Mouse (Mus musculus) cerebellum, postnatal 14 days (tissue): Measurements from ENCODE around the gene Arl15.
A peak's percentile ranks its signal among the peaks of the same experiment; 100 is the strongest.

Experiments
- DNase-seq, 2 experiments: peaks; one replicate each; pipeline ENCODE4 v3.0.0; 2021; ENCODE audit warnings: mixed read lengths in 2 of 2

Arl15 gene

GRCm38 (mm10) chr13:113994586-113994985 lies 200.3 kb downstream of the Arl15 start:
- DNase-seq, result peak; percentile 49 to 84

- no peak for DNase-seq
Observed at GRCm38 (mm10) chr13:113995490-113996236, 201.4 kb downstream of the Arl15 start.

- DNase-seq, result no peak
Observed at GRCm38 (mm10) chr13:113998811-113999210, 204.5 kb downstream of the Arl15 start.

DNA sequence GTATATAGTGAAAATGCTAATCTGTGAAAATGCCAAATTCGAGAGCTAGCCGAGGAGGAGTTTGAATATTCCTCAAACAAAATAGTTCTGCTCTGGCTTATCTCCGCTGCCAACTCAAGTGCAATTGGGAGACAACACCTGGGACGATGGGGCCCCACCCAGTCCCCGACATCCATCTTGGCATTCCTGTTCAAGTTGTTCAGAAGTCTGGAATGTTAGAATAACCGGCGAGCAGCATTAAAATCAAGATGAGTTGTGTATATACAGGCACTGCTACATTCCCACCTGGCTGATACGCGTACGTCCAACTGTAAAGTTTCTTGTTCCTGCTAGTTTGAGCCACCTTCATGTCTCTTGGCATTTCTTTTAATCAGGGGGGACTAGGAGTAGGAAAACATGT lies 209.2 kb downstream of the Arl15 start:
- no peak for DNase-seq

GRCm38 (mm10) chr13:114004191-114004590 lies 209.9 kb downstream of the Arl15 start:
- DNase-seq, result no peak

GRCm38 (mm10) chr13:114009786-114010185 lies 215.5 kb downstream of the Arl15 start:
- no peak for DNase-seq

- no peak for DNase-seq
Observed at GRCm38 (mm10) chr13:114010521-114010920, 216.2 kb downstream of the Arl15 start.

DNA sequence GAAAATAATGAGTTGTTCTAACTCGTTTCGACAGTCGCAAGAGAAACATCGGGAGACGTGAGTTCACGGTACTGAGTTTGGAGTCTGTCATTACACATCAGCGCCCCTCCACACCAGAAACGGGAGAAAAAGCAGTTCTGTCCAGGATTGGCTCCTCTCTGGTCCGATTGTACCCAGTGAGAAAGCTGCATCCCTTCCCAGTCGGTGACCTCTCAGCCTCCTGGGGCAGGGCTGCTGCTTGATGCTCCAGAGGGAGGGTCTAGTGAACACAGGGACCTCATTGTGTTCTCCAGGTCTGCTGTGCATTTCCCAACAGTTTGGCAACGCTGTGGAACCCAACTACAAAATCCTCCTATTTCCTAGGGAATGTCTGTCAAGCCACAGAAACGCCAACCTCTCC lies 216.7 kb downstream of the Arl15 start:
- no peak for DNase-seq

DNA sequence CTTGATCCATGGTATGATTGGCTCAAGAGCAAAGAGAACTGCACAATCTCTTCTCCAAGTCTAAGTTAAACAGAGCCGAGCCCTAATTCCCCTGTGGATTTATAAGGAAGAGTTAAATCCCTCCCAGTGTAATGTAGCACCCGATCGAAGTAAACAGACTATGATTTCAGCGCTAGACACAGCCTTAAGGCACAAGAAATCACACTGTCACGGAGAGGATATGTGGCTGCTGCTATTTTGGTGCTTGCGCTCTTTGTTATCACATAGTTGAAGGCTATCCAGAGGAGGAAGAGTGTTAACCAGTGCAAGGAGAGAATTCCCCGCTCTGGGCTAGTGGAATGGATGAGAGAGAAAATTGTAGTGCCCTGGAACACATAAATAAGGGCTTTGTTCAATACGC lies 223.6 kb downstream of the Arl15 start:
- no peak for DNase-seq

DNA sequence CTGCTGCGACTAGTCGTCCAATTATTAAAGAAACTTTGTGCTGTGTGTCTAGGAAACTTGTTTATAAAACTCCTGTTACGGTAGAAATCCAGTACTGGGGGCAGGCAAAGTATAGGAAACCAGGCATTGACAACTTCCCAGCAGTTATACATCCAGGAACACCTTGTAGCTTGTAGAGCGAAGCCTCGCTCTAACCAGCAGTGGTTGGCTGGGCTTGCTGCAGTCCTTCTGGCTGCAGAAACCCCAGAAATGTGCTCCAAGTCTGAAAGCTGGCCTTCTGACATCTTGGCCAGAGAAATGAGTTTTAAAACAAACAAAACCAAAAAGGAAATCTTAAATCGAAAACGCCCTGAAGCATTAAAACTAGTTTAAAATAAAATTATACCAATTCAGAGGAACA lies 229.2 kb downstream of the Arl15 start:
- DNase-seq, result no peak

DNA sequence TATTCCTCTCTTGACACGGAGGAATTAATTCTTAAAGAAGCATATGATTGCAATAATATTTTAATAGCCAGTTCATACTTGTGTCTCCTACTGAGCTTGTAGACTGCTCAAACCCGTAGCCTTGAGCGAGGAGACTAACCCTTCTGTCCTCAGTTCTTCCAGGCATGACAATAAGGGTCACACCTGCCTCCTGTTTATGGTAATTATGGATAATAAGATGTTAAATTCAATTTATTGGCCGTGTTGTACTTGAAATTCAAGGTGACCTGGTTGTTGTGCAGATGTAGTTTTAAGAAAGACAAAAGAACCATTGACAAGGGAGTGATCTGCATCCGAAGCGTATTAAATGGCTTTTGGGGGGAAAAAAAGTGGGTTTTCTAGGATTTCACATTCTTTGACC lies 232.0 kb downstream of the Arl15 start:
- DNase-seq, result no peak

DNA sequence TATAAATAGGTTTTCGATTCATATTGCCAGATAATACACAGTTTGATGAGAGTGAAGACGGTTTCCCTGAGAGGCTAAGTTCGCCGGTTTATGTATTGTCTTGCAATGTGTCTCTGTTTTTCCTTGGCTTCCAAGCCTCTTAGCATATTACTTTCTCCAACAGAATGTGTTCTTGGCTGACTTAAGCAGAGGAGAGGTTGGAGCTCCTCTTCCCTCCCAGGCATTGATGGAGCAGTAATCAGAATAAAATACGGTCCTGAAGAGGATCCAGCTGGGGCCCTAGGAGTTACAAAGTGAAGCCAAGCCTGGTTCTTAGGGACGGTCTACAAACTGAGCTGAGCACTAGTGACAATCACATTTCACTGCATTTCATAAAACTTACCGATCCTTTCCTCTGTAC lies 232.4 kb downstream of the Arl15 start:
- no peak for DNase-seq

DNA sequence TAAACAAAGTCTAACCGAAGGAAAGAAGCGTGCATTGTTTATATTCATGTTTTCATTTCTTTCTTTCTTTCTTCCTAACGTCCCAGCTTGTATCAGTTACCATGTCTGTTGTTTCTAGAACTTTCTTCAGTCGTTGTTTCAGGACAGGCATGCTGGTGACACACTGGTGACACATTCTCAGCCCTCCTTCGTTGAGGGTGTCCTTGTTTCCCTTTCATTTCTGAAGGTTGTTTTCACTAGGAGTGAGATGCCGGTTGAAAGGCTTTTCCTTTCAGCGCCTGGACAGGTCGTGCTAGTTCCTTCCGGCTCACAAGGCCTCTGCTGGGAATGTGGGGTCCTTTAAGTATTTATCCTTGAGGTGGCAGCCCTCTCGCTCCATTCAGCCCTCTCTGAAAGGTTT lies 253.8 kb downstream of the Arl15 start:
- DNase-seq, result no peak

DNA sequence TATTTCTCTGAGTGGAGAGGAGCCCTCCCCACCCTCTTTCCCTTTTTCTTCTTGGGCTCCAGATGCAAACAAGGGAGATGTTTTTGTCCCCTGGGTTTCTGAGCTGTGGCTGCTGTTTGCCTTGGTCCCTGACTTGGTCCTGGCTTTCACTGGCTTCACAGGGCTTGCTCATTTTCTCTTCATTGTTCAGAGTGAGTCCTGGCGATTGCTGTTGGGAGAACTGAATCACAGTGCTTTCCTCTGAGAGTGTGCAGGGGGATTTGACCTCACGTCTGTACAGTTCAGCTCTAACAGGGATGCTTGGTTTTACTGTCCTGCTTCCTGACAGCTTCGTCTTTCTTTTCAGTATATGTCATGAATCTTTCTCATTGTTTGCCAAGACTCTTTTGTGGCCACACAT lies 254.4 kb downstream of the Arl15 start:
- no peak for DNase-seq

GRCm38 (mm10) chr13:114051151-114051850 lies 257.0 kb downstream of the Arl15 start:
- no peak for DNase-seq

DNA sequence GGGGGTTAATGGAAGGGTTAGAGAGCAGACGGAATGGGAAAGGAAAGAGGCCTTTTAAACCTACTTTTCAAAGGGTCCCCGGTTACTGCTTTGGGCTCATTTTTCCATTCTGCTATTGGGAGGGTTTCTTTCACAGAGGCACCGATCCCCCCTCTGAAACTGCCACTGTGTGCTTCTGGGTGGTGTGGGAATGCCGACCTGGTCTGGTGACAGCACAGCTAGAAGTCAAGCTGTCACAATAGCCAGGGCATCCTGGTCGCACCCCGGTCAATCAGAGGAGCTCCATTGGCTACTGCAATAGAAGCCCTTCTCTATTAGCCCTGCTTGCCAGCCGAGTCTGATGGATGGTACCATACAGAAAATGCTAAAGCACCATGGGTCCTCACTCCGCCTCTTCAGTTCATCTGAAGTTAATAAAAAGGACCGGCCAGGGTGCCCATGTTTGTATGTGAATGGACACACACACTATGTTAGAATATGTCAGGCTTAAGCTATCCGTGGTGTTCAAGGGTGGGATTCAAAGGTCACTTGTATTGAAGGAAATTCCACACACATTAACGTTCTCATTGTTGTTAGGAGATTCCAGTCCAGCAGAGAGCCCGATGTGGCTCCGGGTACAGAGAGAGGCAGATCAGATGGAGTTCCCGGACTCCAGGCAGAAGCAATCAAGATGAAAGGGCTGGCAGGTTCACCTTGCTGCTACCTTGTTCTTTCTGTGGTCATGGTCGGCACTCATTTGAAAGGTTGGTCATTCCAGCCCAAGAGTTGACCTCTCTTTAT lies 258.3 kb downstream of the Arl15 start:
- no peak for DNase-seq

GRCm38 (mm10) chr13:114053261-114053660 lies 259.0 kb downstream of the Arl15 start:
- no peak for DNase-seq

DNA sequence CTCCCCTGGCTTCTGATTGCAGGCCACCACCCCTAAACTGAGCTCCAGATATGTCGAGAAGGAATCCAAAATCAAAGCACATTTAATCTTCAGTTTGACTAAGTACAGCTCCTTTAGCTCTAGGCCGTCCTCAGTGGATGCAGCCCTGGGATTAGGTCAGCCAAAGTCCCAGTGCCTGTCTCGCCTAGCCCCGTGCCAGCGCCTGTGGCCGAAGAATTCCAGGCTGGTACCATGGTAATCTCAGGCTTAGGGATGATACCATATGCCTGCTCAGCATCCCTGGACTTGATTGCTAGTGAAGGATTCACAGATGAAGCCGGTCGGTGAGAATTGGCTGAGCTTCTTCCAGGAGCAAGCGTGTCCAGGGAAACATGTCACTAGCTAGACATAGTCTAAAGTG lies 261.4 kb downstream of the Arl15 start:
- peak; percentile 83 to 85 for DNase-seq

GRCm38 (mm10) chr13:114060258-114060657 lies 266.0 kb downstream of the Arl15 start:
- no peak for DNase-seq

DNA sequence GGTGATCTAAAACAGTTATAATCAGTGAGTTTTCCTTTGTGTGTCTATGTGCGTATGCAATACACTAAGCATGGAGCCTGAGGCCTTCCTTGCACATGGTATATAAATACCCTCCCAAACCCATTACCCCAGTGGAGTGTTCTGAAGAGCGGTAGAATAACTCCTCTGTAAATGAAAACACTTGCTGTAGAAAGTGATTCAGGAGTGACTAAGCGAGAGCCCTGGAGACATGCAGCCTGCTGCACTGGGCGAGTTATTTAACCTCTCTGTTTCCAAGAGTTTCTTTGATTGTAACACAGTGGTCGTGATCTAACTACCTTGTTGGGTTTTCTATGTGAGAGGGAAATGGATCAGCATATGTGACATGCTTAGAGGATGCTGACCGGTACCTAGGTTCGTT lies 266.9 kb downstream of the Arl15 start:
- no peak for DNase-seq

- DNase-seq, result no peak
Observed at GRCm38 (mm10) chr13:114064069-114064468, 269.8 kb downstream of the Arl15 start.

GRCm38 (mm10) chr13:114065012-114065411 lies 270.7 kb downstream of the Arl15 start:
- no peak for DNase-seq

DNA sequence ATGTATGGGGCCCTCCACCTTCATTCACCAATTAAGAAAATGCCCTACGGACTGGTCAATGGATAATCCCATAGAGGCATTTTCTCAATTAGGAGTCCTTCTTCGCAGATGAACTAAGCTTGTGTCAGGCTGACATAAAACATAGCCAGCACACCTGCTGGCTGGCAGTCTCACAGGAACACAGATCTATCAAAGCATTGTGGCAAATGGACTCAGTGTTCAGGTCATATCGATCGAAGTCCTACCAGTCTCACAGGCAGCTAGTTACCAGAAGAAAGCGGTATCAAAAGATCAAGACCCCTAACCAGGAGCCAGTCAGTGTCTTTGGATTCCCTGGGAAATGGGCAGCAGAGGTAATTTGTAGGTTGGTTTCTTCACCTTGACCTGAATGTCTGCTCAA lies 274.1 kb downstream of the Arl15 start:
- DNase-seq, result no peak

DNA sequence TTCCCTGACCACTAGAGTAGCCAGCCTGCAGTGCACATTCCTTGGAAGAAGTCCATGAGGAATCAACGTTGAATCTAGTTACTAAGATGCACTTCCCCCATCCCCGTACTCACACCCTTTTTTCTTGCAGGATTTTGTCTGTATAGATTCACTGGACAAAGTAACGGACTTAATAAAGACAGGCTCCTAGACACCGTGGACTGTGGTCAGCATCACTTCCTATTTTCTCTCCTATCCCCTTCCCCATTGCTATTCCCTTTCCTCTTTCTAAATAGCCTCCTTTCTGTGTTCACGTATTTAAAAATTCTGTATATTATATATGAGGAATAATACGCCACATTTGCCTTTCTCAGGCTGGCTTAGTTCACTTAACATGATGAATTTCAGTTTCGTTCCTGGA lies 277.1 kb downstream of the Arl15 start:
- no peak for DNase-seq
